Mouse (Mus musculus): ENCODE results near the gene Mpped1. TPM values are rescaled to one million over a fixed set of nuclear protein-coding genes. Genes with fewer than 3 reads are reported as not detected.

The Mpped1 gene
- polyA plus RNA-seq, 1 experiment from 2014 or later: 33.4 TPM

DNA sequence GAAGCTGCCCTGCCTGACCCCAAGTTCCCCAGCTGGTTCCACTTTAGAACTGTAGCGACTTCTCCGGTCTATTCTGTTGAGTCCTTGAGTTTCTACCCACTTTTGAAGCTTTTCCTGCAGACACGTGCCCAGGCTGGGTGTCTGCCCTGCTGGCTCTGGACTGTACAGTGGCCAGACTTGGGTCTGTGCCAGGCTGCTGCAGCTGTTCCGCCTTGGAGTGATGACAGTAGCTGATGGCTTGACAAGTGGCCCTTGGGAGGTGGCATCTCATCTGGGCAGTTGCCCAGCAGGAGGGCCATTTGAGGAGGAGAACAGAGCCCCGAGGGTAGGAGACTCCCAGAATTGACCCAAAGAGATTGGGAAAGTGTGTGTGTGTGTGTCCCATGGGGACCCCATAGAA is 6.8 kb upstream of the Mpped1 start:
- H3K4me1 ChIP-seq: peaks cover 48% of the 10 kb centered on the region
- no peak overlapping the region for H3K27ac ChIP-seq
- H3K27me3 ChIP-seq (ENCODE audit: poor library complexity, severe bottlenecking): peaks cover 61% of the 10 kb centered on the region
- no peak for DNase-seq (ENCODE audit: extremely low spot score, low spot score)
- no peaks in the 10 kb centered on the region for H3K36me3 ChIP-seq (replicated peaks)
- 80% methylated on average over 5 of the region's 5 CpGs for WGBS
- no peaks in the 10 kb centered on the region for H3K9me3 ChIP-seq
- H3K4me3 ChIP-seq: no peak overlapping the region

DNA sequence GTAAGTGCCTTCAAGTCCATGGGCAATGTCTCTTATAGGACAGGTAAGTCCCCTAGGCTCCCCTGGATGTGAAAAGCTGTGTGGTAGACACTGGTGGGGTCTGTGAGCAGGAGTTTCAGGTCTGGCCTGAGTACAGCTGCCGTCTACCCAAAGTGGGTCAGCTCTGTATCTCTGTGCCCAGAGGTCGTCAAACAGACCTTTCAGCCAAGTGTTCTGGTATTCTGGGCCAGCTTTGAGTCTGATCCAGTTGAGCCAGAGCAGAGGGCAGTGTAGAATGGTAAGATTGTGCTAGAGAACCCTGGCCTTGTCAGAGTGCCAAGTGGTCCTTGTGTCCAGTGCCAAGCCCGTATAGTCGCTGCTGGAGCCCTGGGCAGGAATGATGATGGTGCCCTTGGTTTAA is 6.3 kb upstream of the Mpped1 start:
- DNase-seq (ENCODE audit: extremely low spot score, low spot score): no peak
- Histone ChIP-seq H3K27ac (no peak overlapping the region), H3K36me3 (replicated peaks) (no peaks in the 10 kb centered on the region), H3K27me3 (ENCODE audit: poor library complexity, severe bottlenecking) (peaks cover 61% of the 10 kb centered on the region), H3K4me1 (peaks cover 49% of the 10 kb centered on the region), H3K4me3 (no peak overlapping the region), H3K9me3 (no peaks in the 10 kb centered on the region)
- 96% methylated on average over 4 of the region's 4 CpGs for WGBS

DNA sequence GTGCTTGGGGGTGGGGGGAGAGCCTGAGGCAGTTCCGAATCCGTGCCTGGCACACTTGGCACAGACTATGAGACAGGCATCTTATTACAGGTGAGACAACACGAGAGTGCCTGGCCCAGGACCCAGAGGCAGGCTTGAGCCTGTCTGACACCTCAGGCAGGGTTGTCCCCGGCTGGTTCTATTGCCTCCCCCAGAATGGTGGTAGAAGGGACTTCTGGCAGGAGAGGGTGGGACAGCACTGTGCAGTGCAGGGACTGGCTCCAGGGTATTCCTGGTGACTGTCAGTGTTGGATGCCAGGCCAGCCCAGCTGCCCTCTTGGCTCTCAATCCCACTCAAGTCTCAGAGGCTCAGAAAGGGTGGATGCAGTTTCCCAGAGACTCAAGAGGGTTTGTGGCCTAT is 4.3 kb upstream of the Mpped1 start:
- Histone ChIP-seq H3K4me3 (no peak overlapping the region), H3K27me3 (ENCODE audit: poor library complexity, severe bottlenecking) (peaks cover 74% of the 10 kb centered on the region), H3K4me1 (peaks cover 54% of the 10 kb centered on the region), H3K36me3 (replicated peaks) (no peaks in the 10 kb centered on the region), H3K27ac (peak overlapping the region; percentile 40; the same call in 1 of the 2 replicates), H3K9me3 (no peaks in the 10 kb centered on the region)
- no peak for DNase-seq (ENCODE audit: extremely low spot score, low spot score)
- WGBS: 75% methylated on average over 4 of the region's 4 CpGs

DNA sequence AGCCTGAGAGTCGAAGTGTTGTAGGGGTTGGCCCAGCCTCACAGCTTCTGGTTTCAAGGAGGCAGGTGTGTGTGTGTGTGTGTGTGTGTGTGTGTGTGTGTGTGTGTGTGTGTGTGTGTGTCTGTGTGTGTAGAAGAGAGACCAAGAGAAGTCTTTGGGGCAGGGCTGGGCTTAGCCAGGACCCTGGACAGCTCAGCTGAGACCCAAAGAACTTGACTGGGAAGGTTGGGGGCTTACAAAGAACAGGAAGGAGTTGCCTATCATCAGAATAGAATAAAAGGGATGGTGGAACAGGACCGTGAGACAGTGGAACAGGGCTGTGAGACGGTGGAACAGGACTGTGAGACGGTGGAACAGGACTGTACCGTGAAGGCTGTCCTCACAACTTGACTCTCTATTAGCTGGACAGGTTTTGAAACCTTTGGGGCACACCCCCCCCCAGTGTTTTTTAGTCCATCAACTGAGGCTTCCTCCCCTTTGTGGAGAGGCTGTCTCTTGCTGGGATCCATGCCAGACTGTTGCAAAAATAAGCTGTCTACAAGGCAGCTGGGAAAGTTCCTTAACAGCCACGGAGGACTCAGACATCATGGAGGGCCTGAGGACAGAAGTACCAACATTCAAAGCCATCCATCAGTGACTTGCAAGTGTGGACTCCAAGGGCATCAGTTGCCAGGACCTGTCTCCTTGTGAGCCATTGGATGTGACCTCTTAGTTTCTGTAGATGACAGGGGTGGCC is 2.8 kb upstream of the Mpped1 start:
- 77% methylated on average over 6 of the region's 6 CpGs for WGBS
- DNase-seq (ENCODE audit: extremely low spot score, low spot score): no peak
- no peaks in the 10 kb centered on the region for H3K9me3 ChIP-seq
- no peak overlapping the region for H3K27ac ChIP-seq
- H3K4me1 ChIP-seq: peaks cover 61% of the 10 kb centered on the region
- peaks cover 79% of the 10 kb centered on the region for H3K27me3 ChIP-seq (ENCODE audit: poor library complexity, severe bottlenecking)
- no peak overlapping the region for H3K4me3 ChIP-seq
- no peaks in the 10 kb centered on the region for H3K36me3 ChIP-seq (replicated peaks)

DNA sequence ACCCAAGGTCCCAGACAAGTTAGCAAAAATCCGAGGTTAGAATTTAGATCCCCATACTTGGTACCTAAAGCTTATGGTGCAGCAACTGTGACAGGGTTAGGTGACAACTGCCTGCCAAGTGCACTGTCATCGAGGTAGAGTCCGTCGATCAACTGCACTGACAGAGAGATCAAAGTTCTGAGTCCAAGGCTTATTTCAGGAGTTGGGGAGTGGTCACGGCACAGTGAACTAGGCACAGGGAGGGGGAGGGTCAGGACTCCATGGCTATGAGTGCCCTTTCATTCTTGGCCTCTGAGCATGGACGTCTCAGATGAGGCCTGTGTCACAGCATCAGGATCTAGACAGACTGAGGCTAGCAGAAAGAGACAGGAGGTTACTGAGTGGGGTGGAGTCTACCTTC is 1.8 kb upstream of the Mpped1 start:
- 77% methylated on average over 6 of the region's 6 CpGs for WGBS
- no peak for DNase-seq (ENCODE audit: extremely low spot score, low spot score)
- H3K4me3 ChIP-seq: no peak overlapping the region
- H3K27ac ChIP-seq: no peak overlapping the region
- H3K36me3 ChIP-seq (replicated peaks): no peaks in the 10 kb centered on the region
- peaks cover 79% of the 10 kb centered on the region for H3K27me3 ChIP-seq (ENCODE audit: poor library complexity, severe bottlenecking)
- peaks cover 61% of the 10 kb centered on the region for H3K4me1 ChIP-seq
- H3K9me3 ChIP-seq: no peaks in the 10 kb centered on the region

DNA sequence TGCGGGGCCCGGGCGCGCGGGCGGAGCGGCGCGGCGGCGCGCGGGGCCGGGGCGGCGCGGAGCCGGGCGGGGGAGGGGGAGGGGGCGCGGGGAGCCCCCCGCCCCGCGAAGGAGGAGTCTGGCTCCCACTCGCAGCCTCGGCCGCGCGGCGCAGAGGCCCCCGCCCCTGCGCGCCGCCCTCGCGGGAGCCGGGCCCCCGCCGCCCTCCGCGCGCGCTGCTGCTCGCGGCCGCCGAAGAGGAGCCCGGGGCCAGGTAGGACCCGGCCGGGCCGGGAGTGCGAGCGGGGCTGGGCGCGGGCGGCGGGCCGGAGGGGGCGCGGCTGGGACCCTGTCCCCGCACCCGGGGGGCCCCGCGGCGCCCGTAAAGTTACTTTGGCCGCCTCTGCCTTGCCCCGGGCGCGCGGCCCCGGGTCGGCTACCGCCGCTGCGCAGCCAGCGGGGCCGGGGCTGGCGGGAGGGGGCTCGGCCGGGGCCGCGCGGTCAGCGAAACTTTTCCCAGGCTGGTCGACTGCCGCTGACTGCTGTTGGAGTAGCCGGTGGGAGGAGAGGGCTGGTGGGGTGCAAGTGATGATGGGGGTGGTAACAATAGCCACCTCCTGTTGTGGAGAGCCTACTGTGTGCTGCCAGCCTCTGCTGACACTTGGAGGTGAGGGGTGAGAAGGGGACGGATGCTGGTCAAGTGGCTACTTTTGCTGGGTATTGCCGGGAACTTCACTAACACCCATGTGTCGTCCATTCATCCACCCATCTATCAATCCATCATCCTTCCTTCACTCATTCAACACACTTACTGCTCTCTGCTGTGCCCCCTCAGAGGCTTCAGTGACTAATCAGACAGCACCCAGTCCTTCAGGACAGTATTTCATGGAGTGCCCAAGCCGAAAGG is 831 bp downstream of the Mpped1 start:
- 3% methylated on average over 70 of the region's 92 CpGs for WGBS
- Histone ChIP-seq H3K27ac (peak overlapping the region; percentile 93), H3K4me3 (peak overlapping the region; percentile 75), H3K9me3 (no peaks in the 10 kb centered on the region), H3K36me3 (replicated peaks) (no peaks in the 10 kb centered on the region), H3K4me1 (peaks cover 77% of the 10 kb centered on the region), H3K27me3 (ENCODE audit: poor library complexity, severe bottlenecking) (peaks cover 79% of the 10 kb centered on the region)
- no peak for DNase-seq (ENCODE audit: extremely low spot score, low spot score)

DNA sequence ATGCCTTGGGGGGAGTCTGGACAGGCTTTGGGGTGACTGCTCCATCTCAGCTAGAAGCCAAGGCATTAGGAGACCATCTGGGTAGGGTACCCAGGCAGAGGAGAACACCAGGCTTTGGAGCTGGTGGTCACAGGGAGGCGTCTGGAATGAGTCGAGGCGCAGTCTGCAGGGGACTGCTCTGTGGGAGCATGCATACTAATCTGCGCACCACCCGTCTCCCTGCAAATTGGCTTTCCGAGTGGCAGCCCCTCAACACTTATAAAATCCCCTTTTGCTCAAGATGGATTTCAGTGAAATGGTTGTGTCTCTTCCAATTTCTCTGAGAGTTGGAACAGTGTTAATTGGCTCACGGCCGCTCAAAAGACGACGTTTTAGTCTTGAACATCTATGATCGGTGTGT is 2.0 kb downstream of the Mpped1 start:
- peak overlapping the region; percentile 67 for H3K27ac ChIP-seq
- peaks cover 68% of the 10 kb centered on the region for H3K27me3 ChIP-seq (ENCODE audit: poor library complexity, severe bottlenecking)
- H3K4me3 ChIP-seq: peak overlapping the region; percentile 75
- no peak for DNase-seq (ENCODE audit: extremely low spot score, low spot score)
- WGBS: 63% methylated on average over 11 of the region's 11 CpGs
- H3K4me1 ChIP-seq: peaks cover 70% of the 10 kb centered on the region
- no peaks in the 10 kb centered on the region for H3K36me3 ChIP-seq (replicated peaks)
- no peaks in the 10 kb centered on the region for H3K9me3 ChIP-seq

DNA sequence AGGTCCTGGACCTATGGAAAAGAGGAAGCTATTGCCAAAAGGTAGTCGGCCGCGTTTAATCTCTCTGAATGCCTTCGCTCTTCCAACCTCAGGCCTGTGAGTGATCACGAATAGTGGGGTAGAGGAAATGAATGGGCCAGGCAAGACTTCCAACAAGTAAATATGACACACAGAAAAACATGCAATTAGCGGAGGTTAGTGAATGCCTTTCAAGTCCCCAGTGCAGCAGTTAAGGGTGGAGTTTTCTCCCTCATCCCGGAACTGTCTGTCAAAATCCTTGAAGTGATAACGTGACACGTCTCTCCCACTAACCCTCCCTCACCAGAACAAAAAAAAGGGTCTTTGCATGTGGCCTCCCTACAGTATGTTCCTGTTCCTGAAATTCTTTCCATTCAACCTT is 3.0 kb downstream of the Mpped1 start:
- H3K4me3 ChIP-seq: peak overlapping the region; percentile 75
- H3K27ac ChIP-seq: peak overlapping the region; percentile 67
- peaks cover 70% of the 10 kb centered on the region for H3K4me1 ChIP-seq
- H3K36me3 ChIP-seq (replicated peaks): no peaks in the 10 kb centered on the region
- DNase-seq (ENCODE audit: extremely low spot score, low spot score): no peak
- no peaks in the 10 kb centered on the region for H3K9me3 ChIP-seq
- 48% methylated on average over 9 of the region's 9 CpGs for WGBS
- H3K27me3 ChIP-seq (ENCODE audit: poor library complexity, severe bottlenecking): peaks cover 59% of the 10 kb centered on the region

DNA sequence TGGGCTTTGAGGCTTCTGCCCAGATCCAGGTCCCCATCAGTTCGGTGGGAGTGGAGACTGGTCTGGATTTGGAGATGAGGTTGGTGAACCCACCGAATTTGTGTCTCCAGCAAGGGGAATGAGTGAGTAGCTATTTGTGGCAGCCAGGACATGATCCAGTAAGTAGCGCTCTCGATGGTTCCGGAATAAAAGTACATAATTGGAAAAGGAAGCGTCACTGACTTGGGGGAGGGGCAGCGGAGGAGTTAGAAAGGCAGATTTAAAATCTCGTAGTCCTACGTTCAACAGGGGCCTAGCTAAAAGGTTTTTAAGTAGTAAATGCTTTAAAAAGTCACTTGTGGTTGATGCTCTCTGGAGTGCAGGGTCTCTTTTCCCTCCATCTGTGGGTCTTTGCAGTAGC is 5.5 kb downstream of the Mpped1 start:
- WGBS: 76% methylated on average over 9 of the region's 9 CpGs
- H3K36me3 ChIP-seq (replicated peaks): peaks cover 3% of the 10 kb centered on the region; the same call in 1 of the 2 replicates
- no peak for DNase-seq (ENCODE audit: extremely low spot score, low spot score)
- H3K4me3 ChIP-seq: no peak overlapping the region
- H3K4me1 ChIP-seq: peaks cover 51% of the 10 kb centered on the region
- H3K9me3 ChIP-seq: no peaks in the 10 kb centered on the region
- H3K27me3 ChIP-seq (ENCODE audit: poor library complexity, severe bottlenecking): peaks cover 36% of the 10 kb centered on the region
- no peak overlapping the region for H3K27ac ChIP-seq

DNA sequence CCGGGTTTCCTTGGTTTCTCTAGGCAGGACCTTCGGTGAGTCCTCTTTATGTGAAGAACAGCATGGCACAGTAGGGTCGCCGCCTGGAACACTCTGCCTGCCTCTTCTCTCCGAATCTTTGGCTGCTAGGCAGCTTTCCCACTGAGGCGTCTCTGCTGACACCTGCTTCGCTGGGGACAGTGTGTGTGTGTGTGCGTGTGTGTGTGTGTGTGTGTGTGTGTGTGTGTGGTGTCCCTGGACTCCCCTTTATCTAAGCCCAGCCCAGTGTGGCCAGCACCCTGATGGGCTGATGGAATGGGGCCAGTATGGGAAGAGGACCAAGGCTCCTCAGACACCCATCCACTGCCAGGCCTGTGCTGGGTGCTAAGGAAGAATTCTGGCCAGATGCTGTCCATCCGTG is 9.8 kb downstream of the Mpped1 start:
- 79% methylated on average over 9 of the region's 9 CpGs for WGBS
- H3K4me3 ChIP-seq: no peak overlapping the region
- H3K4me1 ChIP-seq: peaks cover 18% of the 10 kb centered on the region
- H3K36me3 ChIP-seq (replicated peaks): peaks cover 16% of the 10 kb centered on the region
- DNase-seq (ENCODE audit: extremely low spot score, low spot score): no peak
- peaks cover 13% of the 10 kb centered on the region for H3K27me3 ChIP-seq (ENCODE audit: poor library complexity, severe bottlenecking)
- H3K27ac ChIP-seq: no peak overlapping the region
- no peaks in the 10 kb centered on the region for H3K9me3 ChIP-seq

DNA sequence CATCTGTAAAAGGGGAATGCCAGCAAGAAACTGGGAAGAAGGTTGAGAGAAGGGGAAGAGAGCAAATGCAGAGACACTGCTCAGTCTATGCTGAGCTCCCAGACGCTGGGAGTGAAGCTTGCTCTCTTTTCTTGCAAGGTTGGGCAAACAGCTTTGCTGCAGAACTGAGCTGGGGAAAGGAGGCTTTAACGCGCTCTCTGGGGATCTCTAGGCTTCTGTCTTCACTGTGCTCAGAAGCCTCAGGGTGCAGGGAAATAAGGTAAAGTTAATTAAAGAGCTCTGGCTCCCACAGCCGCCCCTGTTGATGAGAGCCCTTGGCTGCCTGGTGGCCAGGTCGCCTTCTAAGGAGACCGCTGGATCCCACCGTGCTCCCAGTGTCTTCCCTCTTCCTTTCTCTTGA is 17.7 kb downstream of the Mpped1 start:
- Histone ChIP-seq H3K27ac (no peak overlapping the region), H3K9me3 (no peaks in the 10 kb centered on the region), H3K4me1 (peaks cover 47% of the 10 kb centered on the region), H3K27me3 (ENCODE audit: poor library complexity, severe bottlenecking) (peaks cover 26% of the 10 kb centered on the region), H3K36me3 (replicated peaks) (peaks cover 32% of the 10 kb centered on the region), H3K4me3 (no peak overlapping the region)
- no peak for DNase-seq (ENCODE audit: extremely low spot score, low spot score)
- 61% methylated on average over 7 of the region's 7 CpGs for WGBS

DNA sequence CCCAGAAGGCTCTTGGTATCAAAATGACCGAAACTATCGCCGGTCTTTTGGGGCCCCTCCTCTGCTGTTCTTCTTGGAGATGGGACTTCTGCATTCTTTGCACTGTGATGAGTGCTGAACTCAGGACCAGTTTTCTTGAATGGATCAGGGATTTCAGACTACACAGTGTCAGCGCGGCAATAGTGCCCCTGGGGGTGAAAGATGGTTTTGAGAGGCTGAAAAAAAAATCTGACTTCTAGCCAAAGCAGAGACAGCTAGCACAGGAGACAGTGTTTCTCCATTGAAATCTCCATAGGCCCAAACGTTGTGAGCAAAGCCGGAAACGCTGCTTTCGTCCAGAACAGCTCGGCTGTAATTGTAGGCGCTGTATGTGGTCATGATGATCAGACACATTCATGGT is 19.7 kb downstream of the Mpped1 start:
- Histone ChIP-seq H3K36me3 (replicated peaks) (peaks cover 31% of the 10 kb centered on the region), H3K4me3 (no peak overlapping the region), H3K9me3 (no peaks in the 10 kb centered on the region), H3K27ac (no peak overlapping the region), H3K4me1 (peaks cover 50% of the 10 kb centered on the region), H3K27me3 (ENCODE audit: poor library complexity, severe bottlenecking) (peaks cover 21% of the 10 kb centered on the region; the same call in 1 of the 2 replicates)
- no peak for DNase-seq (ENCODE audit: extremely low spot score, low spot score)
- 91% methylated on average over 11 of the region's 11 CpGs for WGBS

DNA sequence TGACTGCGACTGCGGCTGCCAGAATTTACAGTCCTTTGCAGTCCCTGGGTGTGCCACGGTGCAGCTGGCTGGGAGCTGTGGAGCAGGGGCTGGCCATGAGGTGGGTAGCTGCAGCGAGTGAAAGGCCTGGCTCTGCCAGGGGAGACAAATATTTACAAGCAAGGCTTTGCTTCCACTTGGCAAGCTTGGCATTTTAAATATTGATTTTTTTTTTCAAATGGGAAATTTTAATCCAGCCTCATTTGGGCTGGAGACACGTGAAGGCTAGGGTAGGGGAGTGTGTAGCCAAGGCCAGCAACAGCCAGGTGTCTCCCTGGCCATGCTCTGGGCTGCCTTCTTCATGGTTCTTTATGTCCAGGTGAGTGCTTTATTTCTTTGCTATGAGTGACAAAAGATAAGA is 21.7 kb downstream of the Mpped1 start:
- Histone ChIP-seq H3K36me3 (replicated peaks) (peaks cover 44% of the 10 kb centered on the region), H3K4me3 (no peak overlapping the region), H3K27me3 (ENCODE audit: poor library complexity, severe bottlenecking) (peaks cover 21% of the 10 kb centered on the region; the same call in 1 of the 2 replicates), H3K27ac (no peak overlapping the region), H3K9me3 (no peaks in the 10 kb centered on the region), H3K4me1 (peaks cover 48% of the 10 kb centered on the region)
- DNase-seq (ENCODE audit: extremely low spot score, low spot score): no peak
- 79% methylated on average over 5 of the region's 5 CpGs for WGBS
